Mouse (Mus musculus) common myeloid progenitor, adult 5-6 weeks (primary cell): ENCODE measurements at regions not wholly inside any gene's neighbourhood (a gene's known extent, or its start where the extent isn't known, plus 50 kb on each side); places are given as distances from the start of the nearest gene placed in this dataset.

Experiments used
- ATAC-seq: replicated peaks from 2 replicates; pipeline ENCODE4 v1.8.0; 2016; ENCODE audit warnings: low read depth, mild to moderate bottlenecking, moderate TSS enrichment, inconsistent platforms; ENCODE audit not compliant: poor library complexity, severe bottlenecking

DNA sequence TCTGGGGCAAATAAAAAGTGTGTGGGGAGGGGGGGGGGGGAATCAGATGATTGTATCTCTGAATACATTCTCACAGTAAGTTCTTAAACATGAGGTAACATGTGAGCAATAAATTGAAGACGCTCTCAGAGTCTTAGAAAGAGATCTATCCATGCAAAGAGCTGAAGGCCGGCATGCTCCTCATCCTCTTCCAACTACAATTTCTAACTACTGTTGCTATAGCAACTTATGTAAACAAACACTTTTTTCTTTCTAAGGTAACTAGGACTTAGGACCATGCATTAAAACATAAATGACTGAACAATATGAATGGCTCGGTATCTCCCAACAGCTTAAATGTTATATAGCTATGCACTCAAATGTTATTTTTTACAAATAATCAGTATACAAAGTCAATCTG, 161.2 kb upstream of the Tmem161b start:
- ATAC-seq = no peak

DNA sequence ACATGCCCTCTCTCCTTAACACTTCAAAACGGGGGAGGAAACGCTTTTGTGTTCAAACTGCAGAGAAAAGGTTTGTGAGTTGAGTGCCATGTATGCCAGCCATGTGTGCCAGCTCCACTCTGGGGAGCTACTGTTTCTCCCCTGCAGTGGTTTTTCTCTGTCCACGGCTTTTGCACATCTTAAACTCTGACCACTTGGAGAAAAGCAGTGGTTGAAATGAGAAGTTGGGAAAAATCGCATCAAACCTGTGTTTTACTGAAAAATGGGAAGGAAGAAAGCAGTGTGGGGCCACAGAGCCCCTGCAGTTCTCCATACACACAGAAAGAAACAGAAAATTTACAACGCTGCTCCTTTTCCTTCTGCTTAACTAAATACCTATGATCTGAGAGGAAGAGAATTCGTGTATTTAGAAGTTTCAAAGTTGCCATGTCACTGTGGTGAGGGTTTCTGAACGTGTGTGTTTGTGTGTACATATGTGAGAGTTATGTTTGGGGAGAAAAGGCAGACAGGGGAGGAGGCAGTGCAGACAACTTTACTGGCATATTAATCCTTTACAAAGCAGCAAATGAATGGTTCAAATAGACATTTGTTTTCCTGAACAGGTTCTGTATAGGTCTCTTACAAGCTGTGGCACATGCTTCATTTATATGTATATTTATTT, 160.1 kb upstream of the Tmem161b start:
- ATAC-seq = 0 out of 2 replicates have a peak, but pooled peaks have one; percentile 29

DNA sequence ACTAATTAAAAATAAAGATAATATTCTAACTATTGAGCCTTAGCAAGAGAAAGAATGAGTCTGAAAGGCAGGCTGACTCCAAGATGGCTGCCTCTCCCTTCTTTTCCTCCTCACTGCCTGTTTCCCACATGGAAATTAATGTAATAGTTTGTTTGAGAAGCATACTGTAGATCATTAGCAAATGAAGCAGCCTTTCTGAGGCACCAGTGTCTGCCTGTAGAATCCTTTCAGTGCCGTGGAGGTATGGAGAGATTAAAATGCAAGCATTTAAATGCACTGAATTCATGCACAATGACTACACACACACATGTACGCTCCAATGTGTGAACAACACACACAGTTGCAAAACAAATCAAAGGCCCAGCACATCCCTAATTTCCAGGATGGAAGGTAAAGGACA, 159.5 kb upstream of the Tmem161b start:
- no peak for ATAC-seq

DNA sequence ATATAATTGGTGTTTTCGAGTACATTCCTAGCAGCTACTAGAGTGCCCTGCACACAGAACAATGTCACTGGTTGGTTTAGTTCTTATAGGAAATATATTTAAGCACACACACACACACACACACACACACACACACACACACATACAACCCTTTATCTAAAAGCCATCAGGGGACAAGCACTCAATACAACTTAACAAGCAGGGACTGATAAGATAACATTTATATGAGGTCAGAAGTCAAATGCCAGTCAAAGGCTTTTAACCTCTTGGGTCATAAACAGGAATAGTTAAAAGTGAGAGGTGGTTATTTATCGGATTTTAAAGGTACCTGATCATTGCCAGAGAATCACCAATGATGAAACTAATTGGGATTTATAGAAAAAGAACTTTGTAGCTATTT, 158.7 kb upstream of the Tmem161b start:
- ATAC-seq = no peak

DNA sequence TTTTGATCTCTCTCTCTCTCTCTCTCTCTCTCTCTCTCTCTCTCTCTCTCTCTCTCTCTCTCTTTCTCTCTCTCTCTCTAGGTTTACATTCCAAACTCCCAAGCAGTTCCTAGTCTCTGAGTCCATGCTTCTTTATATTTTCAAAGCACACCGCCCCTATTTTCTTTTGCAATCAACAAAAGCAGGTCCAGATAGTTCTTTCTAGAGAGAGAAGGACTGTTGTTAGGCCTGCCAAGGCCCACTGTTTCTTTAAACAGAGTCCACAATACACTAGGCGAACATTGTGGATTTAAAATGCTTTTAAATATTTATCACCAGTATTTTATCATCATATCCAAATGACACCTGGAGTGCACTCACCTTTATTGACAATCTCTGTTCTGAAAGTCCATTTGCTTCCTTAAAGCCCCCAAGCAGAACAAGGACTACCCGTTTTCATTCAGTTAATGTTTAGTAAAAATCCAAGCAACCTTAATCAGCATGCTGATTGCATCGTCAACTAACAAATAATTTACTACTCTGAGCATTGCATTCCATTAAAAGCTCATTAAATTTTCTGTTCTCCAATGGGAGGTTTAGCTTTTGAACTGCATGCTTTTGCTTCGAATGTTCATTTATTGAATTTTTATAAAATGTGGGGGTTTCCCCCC, 157.7 kb upstream of the Tmem161b start:
- ATAC-seq = no peak

DNA sequence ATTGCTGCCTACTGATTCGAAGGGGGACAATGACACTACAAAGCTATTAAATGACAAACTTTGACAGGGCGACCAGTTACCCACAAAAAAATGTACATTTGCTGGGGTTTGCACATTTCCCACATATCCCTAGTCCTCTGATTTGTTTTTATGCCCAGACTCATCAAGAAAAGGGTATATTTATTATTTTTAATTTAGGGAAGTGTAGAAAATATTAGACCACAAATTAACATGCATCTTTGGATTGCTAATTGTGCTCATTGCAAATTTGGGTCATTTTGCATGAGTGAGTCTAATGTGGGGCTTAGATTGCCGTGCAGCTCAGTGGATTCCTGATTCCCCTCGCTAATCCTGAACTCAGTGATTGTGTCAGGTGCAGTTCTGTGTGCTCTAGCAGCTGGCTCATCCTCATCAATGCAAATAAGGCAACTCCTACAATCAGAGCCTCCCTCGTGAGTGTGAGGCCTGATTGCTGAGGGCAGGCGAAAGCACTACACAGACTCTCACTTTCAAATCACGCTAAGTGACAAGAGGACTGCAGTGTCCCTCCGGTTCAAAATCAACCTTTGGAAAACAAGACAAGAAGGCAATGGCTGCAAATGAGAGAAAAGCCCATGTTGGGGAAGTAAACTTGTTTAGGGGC, 156.7 kb upstream of the Tmem161b start:
- ATAC-seq = no peak

DNA sequence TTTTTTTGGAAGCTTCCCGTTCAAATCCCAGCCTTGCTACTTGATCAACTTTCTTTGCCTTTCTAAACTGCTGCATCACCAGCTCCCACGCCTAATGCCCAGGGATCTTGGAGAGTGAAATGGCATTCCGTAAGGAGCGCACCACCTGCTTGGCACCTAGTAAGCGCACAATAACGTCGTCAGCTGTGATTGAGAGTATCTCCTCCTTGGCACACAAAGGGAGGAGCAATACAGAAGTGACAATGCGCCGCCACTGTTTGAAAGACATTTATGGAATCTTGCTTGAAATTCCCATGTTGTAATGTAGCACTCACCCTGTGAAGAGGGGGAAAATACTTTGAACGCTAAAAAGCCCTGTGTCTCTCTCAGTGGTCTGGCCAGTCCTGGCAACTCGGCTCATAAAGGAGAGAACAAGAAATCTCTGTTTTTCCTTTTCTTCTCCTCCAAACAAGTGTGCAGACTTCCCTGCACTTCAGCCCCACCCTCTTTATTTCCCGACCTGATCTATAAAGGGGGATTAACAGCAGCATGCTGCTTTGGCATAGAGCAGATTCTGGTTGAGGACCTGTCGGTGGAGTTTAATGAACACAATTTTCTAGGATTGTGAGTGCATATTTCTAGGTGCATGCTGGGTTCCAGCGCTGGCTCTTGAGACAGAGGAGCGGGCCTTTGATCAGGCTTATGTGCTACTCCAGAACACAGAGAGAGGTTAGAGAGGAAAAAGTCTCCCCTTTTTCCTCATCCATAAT, 155.7 kb upstream of the Tmem161b start:
- no peak for ATAC-seq

DNA sequence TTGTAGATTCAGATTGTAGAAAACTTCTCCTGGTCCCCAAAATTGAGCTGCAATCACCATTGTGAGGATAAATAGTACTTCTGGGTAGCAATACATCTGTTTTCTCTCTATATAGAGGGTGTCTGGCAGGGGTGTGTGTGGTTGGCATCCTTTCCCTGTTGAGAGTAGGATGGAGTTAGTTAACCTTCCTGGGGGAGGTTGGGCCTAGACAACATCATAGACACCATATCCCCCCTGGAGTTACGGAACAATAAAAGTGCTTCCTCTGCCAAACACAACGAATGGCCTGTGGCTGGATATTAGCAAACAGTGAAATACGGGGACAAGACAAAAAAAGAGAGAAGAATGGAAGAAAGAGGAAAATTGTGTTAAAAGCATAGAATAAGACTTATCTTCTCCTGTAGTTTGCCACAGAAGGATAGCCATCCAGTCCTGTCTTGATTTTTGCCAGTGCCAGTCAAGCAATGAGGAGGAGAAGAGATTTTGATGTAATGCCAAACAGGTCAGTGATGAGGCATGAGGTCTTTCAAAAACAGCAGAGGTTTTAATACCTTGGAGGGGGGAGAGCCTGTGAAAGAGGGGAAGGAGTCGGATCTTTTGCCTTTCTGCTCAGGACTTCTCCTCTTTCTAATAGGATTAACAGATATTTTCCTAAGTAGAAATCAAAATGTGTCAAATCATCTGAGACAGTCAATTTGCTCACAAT, 155.0 kb upstream of the Tmem161b start:
- no peak for ATAC-seq

DNA sequence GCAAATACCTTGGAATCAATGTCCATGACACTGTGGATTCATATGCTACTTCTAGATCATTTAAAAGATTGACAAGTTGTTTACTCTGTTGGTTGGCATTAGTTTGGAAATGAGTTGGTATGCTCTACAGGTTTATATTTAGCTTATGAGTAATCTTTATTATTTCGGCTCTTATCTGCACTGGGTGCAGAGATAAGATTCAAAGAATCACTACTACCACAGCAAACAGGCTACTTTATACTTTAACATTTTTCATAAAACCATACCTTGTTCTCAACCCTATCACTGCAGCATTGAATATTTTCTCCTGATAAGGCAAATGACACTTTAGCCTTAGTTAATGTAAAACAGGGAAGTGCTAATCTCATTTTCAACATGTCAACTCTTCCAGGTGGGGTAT, 153.7 kb upstream of the Tmem161b start:
- ATAC-seq = no peak
